24 mouse cellular contexts compared by ENCODE assay signal in the genomic region with DNA sequence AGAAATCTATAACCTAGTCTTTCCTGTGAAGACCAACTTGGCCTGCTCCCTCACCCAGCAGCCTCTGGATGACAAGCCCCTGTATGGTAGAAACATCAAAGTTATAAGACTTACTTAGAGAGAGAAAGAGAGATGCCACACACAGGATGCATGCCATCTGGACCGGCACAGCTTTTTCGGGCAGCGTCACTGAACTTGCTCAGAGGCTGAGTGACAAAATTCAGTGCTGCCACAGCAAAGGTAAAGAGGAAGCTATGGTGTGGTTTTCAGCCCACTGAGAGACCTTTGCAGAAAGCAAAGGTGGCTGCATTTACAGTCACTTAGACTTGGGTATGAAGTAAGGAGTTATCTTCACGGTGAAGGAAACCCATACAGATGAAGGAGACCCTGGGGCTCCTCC. TPM values are rescaled to one million over a fixed set of nuclear protein-coding genes. Genes with fewer than 3 reads are reported as not detected.
DNase-seq lines count a peak whose midpoint lies in the region; ATAC-seq lines count a peak whose summit lies in the region.
"Had no signal": no experiment of that assay in that cellular context is flagged by ENCODE, and none has a peak within 500 bp of the region (broad histone marks: within the 10 kb centered on the region; RNA-seq: fewer than 3 reads in every experiment).

Cd101 (minus strand) TSS at position 218 of the 400 bp plus-strand sequence.

- ATAC-seq in hematopoietic stem cell, adult 5-6 weeks (replicated peaks in 1 of 2; ENCODE audit: insufficient read depth in 1 of 2, low FRiP score in 2 of 2, low TSS enrichment in 1 of 2, low read depth in 1 of 2, poor library complexity in 2 of 2, severe bottlenecking in 2 of 2): peak; percentile 51 to 72
- ATAC-seq: forebrain, embryonic 16.5 days had no signal

- no peaks in the 10 kb centered on the region for H3K27me3 ChIP-seq in splenic B cell, adult 2 months (ENCODE audit: control insufficient read depth, insufficient read depth, low read length, poor library complexity, severe bottlenecking)
- H3K27me3 ChIP-seq: embryonic facial prominence, embryonic 15.5 days; heart, embryonic 13.5 days; hindbrain, embryonic 15.5 days had no signal

- DNase-seq in lung, postnatal 25 days (ENCODE audit: low spot score): peak; percentile 21
- DNase-seq in lung, adult 18-20 months: no peak
- DNase-seq in splenic B cell, adult 2 months (ENCODE audit: low read depth, low spot score): peak; percentile 8
- DNase-seq in thymus, postnatal 36 days: peak; percentile 67 to 82
- DNase-seq in layer of hippocampus, postnatal 10 days (ENCODE audit: low spot score in 2 of 2): no peak
- DNase-seq in urinary bladder, adult 2 months (ENCODE audit: low spot score): no peak
- DNase-seq in testis, postnatal 10 days (ENCODE audit: low spot score): no peak
- DNase-seq: adrenal gland, adult 2 months; cerebellum, adult 9-11 months; embryo, embryonic 11 days; heart, adult 11 months; heart, postnatal 36 days; kidney, adult 18-20 months; kidney, postnatal 14 days; lung, adult 2 months; right cerebral cortex, adult 18-20 months had no signal

- H3K36me3 ChIP-seq in splenic B cell, adult 2 months (ENCODE audit: control insufficient read depth, insufficient read depth, low read length, poor library complexity, severe bottlenecking): no peaks in the 10 kb centered on the region
- H3K36me3 ChIP-seq: embryonic facial prominence, embryonic 15.5 days; heart, embryonic 13.5 days; hindbrain, embryonic 15.5 days had no signal

RNA-seq across cellular contexts. Expression of gene Cd101, which starts in this region (rescaled TPM):
- total RNA-seq in hematopoietic stem cell, adult 5-6 weeks (2017): 0.79 and 2.4 TPM in 2 replicates
- under 1 TPM; 0.27 to 0.42 TPM for total RNA-seq in layer of hippocampus, postnatal 10 days (2021)
- 0.09 and 0.19 TPM in 2 replicates for polyA plus RNA-seq in urinary bladder, adult 2 months (2012; rRNA removed)
- polyA plus RNA-seq: forebrain, embryonic 16.5 days; liver, embryonic 11.5 days; midbrain, embryonic 11.5 days; stomach, embryonic 14.5 days had no signal

Comparison
In these comparisons a context has a peak if more than half of its experiments do, and no peak if none do; other contexts are left out.
1. DNase-seq: peak in lung, postnatal 25 days (single experiment), splenic B cell, adult 2 months (single experiment) and thymus, postnatal 36 days (2 of 2); none in lung, adult 18-20 months (0 of 2), layer of hippocampus, postnatal 10 days (0 of 2), urinary bladder, adult 2 months (single experiment) and testis, postnatal 10 days (single experiment).